Mouse (Mus musculus): ENCODE results near the gene Gm14085.

The Gm14085 gene

DNA sequence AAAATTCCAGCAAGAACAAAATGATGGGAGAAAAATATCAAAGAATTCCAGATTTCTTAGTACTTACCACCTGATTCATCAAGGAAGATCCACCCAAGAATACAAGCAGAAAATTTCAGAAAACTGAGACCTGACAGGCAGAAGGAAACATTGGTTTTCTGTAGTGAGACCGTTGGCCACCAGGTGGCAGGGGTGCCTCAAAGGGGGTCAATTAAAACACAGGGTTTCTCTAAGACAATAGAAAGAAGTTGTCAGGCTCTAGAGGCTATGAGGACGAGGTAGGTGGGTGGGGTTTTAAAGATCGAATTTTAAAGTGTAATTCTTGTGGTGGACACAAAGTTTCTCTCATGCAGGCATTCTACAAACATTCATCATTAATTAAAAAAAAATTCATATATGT is 84.7 kb downstream of the Gm14085 start:
- 4% methylated on average over 3 of the region's 3 CpGs for whole genome bisulfite sequencing

DNA sequence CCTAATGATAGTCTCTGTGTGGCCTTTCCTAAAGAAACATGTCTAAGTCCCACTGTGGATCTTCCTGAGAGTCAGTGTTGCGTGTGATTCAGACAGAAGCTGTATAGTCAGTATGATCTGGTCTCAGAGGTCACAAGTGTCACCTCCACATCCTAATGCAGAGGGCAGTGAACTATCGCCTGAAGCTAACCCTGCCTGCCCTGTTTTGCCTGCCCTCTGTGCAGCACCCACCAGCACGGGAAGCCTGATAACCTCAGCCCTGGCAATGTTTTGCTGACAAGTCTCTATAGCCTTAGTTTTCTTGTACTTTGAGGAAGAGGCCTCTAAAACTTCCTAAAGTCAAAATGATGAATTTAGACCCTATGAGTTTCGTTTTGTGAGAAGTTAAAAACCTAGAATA is 85.7 kb downstream of the Gm14085 start:
- 87% methylated on average over 4 of the region's 4 CpGs for WGBS

DNA sequence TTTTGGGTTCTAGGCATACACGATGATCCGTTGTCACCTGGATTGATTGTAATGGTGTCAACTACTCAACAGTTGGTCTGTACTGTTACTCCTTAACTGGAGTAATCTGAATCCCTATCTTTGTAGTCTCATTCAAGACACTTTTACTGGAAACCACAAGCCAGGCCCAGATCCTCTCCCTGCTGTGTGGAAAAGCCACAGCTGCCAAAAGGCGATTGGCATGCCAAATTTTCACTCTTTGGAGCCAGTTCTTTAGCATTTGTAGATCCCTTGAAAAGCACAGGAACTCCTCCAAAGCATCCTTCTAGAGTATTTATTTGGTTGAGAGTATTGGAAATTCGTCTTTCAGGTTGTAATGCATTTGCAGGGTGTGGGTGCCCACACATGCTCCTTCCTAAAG is 86.6 kb downstream of the Gm14085 start:
- 67% methylated on average over 4 of the region's 4 CpGs for WGBS

DNA sequence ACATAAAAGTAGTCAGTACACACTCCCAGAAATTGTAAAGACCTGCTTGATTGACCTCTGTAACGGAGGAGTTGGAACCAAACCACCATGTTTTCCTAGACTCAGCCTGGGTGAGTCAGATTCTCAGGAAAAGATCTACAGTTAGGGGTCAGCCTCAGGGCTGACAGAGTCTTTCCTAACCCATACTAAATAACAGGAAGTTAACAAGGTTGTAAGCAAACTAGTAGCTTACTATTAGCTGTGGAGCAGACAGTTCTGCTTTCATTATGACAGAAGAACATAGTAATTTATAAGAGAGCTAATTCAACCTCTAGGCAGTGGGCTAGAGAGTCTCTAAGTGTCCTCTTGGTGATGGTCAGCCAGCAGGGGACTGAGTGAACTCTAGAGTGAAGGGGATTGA is 87.7 kb downstream of the Gm14085 start:
- 90% methylated on average over 1 of the region's 1 CpGs for WGBS

DNA sequence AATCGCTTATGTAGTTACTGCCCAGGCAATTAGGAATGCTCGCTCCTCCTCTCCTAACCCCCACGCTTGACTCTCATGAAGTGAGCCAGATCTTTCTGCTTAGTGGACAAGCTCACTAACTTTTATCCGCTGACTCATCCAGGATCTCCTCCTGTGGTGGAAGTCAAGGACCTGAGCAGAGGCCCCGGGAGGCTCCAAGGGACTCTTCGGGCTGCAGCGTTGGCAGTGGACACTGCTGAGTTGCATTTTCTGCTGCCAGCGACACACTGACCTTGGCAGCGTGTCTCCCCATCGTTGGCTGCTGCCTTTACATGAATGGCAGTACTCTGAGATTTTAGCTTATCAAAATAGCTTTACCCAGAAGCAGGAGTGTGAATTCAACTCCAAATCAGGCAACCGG is 90.7 kb downstream of the Gm14085 start:
- 45% methylated on average over 11 of the region's 11 CpGs for WGBS

DNA sequence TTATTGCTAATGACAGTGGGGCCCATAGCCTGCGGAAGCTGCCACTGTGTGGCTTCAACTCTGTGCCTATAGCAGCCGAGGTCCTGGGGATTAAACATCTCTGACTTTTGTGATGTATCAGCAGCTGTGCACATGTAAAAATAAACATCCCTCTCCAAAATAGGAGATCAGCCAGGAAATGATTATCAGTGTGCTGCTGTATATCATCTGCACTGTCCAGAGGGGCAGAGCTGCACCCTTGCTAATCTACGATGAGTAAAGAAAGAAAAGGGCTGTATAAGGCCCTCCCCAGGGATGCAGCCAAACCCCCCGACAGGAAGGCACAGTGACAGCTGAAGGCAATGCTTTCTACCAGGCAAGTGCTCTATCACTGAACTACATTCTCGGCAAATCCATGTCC is 91.6 kb downstream of the Gm14085 start:
- WGBS = 61% methylated on average over 5 of the region's 5 CpGs

DNA sequence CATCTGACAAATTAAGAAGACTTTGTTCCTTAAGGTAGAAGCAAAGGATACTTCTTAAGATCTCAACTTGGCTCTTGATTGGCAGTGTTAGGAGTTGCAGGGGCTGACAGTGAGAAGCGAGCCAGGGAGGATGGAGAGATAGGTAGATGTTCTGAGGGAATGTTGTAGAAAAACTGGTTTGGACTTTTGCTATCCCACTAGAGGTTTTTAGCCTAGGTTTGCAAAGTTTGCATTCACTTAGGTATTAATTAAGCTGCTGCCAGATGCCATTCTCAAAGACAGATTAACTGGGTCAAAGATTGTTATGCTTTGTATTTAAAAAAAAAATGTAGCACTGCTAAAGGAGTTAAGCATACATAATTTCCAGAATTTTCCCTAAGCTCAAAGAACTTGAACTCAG is 92.6 kb downstream of the Gm14085 start:
- WGBS = 97% methylated on average over 1 of the region's 1 CpGs

All from cerebral cortex, adult 2 months (tissue).